Mouse (Mus musculus) activated CD4-positive, CD25-positive, alpha-beta regulatory T cell, adult 4 months (primary cell): ENCODE results near the gene Pdlim7. TPM values are rescaled to one million over a fixed set of nuclear protein-coding genes. Genes with fewer than 3 reads are reported as not detected.
A peak's percentile ranks its signal among the peaks of the same experiment; 100 is the strongest.

Source experiments
- ATAC-seq: one replicate; pipeline ENCODE4 v1.8.0; 2017
- polyA plus RNA-seq, 2 experiments: library from polyadenylated mRNA; unstranded; fragments of 100-300 nt; shearing (Covaris generic); gene quantifications; one replicate each; pipeline ENCODE4 v1.2.1; 2017

Pdlim7 gene
- polyA plus RNA-seq, 2 experiments from 2014 or later, result 7.4 to 14.4 TPM

DNA sequence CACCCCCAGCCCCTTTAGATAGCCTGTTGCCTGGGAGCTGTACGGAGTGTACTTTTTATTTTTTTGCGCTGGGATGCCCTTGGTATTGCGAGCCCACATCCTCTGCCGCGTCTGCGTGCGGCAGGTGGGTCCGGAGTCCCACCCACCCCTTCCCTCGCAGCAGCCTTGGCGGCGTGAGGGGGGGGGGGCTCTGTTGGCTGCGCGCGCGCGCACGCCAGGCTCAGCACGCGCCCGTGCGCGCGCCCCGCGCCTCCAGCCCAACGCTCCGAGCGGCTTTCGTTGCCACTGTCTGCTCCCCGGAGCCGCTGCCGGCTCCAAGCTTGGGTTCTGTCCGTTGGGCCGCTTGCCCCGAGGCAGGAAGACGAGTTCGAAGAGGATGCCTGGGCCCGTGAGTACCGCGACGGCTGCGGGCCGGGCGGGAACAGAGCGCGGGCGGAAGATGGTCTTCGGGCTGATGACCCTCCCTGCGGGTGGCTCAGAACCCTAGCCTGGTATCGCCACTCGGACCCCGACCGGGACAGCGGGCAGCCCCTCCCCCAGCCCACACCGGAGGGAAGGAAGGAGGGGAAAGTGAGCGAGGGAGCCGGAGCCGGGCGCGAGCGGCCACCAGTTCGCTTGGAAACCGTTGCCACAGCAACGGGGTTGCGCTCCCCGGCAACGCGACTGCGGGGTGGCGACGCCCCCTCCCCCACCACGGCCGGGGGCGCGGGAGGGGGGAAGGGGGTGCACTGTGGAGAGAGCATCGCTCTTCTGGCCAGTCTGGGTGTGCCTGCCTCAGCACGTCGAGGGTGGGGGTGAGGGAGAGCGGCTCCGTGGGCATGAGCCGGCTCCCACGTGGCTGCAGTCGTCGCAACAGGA, 49.2 kb downstream of the Pdlim7 start, which contains the start of gene Prr7:
Gene Prr7 (plus strand): TSS at position 241 of the 858 bp plus-strand sequence.
- peak; percentile 62 for ATAC-seq

- ATAC-seq, result peak; percentile 8
These were observed 50.0 kb downstream of the Pdlim7 start for GRCm38 (mm10) chr13:55463399-55464026.

- no peak for ATAC-seq
These were observed 50.5 kb downstream of the Pdlim7 start for GRCm38 (mm10) chr13:55462965-55463364.

DNA sequence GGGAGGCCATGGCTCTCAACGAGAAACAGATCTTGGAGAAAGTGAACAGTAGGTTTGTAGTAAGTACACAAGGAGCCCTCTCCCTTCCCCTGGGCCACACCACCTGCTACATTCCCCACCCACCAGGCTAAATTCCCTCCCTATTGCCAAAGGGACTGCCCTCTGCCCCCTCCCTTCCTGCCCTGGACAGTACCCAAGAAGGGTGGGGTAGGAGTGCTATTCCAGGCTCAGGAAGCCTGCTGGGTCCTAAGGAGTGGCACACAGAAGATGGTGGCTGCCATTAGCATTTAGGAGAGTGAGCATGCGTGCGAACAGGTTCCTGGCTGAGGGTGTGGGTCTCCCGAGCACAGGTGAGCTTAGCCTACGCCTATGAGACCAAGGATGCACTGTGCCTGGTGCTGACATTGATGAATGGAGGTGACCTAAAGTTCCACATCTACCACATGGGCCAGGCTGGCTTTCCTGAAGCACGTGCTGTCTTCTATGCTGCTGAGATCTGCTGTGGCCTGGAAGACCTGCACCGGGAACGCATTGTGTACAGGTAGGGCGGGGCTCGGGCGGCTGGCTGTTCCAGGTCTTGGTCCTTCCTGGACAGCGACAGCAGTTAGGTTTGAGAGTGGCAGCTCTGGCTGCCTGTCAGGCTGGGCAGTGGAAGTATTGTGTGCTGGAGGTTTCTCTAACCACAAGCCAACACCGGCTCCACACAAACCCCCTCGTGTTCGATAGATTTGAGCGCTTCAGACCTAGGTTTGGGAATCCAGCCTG, 61.5 kb downstream of the Pdlim7 start:
- ATAC-seq, result no peak

DNA sequence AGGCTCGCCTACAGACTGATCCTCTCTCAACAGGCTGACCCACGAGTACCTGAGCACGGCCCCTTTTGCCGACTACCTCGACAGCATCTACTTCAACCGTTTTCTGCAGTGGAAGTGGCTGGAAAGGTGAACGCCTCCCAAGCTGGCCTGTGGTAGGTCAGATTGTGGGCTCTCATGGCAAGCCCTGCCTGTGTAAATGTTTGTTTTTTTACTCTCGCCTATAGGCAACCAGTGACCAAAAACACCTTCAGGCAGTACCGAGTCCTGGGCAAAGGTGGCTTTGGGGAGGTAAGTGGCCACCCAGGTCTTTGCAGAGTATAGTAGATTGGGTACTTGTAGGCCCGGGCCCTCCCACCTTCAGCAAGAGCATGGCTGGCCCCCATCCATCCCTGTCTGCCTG, 62.2 kb downstream of the Pdlim7 start:
- ATAC-seq, result no peak

DNA sequence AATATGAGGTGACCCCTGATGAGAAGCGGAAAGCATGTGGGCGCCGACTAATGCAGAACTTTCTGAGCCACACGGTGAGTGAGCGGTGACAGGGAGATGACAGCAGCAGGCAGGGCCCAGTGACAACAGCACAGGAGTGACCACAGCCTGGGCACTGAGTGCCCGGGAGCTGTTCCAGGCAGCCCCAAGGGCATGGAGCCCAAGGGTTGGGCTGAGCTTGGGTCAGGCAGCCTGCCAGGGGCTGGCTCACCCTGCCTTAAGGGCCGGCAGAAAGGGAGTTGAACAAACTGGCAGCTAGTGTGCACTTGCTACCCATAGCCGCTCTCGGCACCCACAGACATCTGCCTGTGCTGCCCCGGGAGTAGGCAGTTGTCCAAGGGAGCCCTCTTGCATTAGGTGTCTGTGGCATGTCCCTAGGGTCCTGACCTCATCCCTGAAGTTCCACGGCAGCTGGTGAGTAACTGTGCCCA, 62.9 kb downstream of the Pdlim7 start:
- no peak for ATAC-seq

DNA sequence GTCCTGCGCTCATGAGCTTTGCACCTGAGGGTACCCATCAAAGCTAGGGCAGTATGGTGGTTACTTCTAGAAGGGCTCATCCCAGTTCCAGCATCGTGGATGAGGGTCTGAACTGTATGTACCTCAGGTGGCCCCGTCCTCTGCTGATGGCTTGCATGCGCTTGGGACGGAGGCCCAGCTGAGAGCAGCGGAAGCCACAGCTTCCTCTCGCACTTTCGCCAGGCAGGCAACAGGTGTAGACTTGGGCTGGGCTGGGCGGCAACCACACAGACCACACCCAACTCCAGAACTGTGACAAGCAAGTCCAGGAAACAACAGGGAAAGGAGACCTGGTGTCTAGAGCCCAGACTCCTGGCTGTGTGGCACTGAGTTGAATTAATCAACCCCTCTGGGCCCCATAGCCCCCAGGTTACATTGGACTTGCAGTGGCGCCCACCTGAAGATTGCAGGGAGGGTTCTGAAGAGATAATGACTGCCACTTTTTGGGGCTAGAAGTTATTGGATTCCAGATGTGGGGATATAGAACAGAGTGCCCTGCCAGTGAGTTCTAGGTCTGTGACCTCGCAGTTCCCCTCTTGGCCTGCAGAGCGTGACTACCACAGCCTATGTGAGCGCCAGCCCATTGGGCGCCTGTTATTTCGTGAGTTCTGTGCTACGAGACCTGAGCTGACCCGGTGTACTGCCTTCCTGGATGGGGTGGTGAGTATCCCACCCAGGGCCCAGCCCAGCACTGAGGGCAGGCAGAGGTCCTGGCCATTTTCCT, 63.6 kb downstream of the Pdlim7 start:
- peak; percentile 15 for ATAC-seq

DNA sequence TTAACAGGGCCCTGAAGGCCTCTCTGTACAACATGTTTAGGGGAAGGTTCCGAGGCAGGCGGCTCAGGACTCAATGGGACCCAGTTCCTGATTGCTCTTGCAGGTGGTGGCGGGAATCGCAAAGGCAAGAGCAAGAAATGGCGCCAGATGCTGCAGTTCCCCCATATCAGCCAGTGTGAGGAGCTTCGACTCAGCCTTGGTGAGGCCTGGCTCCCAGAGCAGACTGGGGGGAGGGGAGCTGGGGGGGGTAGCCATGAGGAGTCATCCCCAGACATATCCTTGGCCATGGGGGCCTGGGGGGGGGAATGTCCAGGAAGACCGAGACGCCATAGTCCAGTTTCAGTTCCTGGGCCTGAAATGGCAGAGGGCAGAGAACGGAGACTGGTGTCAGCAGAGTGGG, 64.3 kb downstream of the Pdlim7 start:
- no peak for ATAC-seq

DNA sequence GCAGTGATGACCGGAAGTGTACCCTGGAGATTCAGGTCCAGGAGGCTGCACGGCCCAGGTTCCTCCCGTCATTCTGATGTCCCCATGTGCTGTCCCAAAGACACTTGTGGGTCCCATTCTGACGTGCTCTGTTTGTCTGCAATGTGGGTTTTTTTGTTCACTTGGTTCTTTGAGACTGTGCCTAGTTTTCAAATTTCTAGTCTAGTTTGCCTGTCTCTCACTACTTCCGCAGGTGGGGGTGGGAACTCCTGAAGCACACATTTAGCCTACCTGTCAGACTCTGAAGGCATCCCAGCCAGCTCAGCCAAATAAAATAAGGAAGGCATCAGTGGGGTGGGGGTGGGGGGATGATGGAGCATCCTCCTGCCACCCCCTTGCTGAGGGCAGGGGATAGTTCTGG, 65.3 kb downstream of the Pdlim7 start:
- no peak for ATAC-seq

DNA sequence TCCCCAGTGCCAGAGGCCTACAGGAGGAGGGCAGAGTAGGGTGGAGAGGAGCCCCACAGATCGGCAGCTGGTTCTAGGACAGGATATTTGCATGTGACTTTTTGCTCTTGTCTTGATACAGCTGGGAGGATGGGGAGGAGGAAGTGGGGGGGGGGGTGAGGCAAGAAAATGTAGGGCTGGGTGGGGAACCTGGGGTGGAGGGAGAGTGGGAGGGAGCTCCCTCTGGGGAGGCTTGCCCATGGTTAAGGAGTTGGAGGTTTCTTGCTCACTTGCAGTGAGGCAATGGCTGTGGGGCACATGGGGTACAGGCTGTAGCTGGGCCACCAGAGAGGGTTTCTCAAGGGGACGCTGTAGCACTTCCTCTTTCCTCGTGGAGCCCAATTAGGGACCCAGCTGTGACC, 65.9 kb downstream of the Pdlim7 start:
- peak; percentile 4 for ATAC-seq

GRCm38 (mm10) chr13:55446483-55447105, 66.9 kb downstream of the Pdlim7 start:
- ATAC-seq, result no peak

Other genes with a start within 250 kb of the Pdlim7 start
- 100 to 1,000 TPM; 282 to 313 TPM for gene Prelid1, start 193.2 kb downstream of the Pdlim7 start, polyA plus RNA-seq
- 10 to 100 TPM; 10.3 to 13.3 TPM for gene Rab24, start 191.7 kb downstream of the Pdlim7 start, polyA plus RNA-seq
- 10 to 100 TPM in 1 of 2 experiments, 1 to 10 TPM in 1; 9.2 to 12.4 TPM for gene Mxd3, start 183.9 kb downstream of the Pdlim7 start, polyA plus RNA-seq
- 10 to 100 TPM; 46.7 to 58.6 TPM for gene Lman2, start 150.9 kb downstream of the Pdlim7 start, polyA plus RNA-seq
- 10 to 100 TPM; 51.5 to 69.6 TPM for gene Rgs14, start 143.9 kb downstream of the Pdlim7 start, polyA plus RNA-seq
- not detected for gene Slc34a1, start 115.5 kb downstream of the Pdlim7 start, polyA plus RNA-seq
- gene Pfn3, start 98.4 kb downstream of the Pdlim7 start, polyA plus RNA-seq, result not detected
- not detected for gene F12, start 86.9 kb downstream of the Pdlim7 start, polyA plus RNA-seq
- gene Grk6, start 68.6 kb downstream of the Pdlim7 start, polyA plus RNA-seq, result 10 to 100 TPM; 38.6 to 43.6 TPM
- not detected for gene Prr7, start 49.4 kb downstream of the Pdlim7 start, polyA plus RNA-seq
- under 1 TPM in 1 of 2 experiments, not detected in 1; 0.25 TPM for gene Dbn1, start 25.6 kb downstream of the Pdlim7 start, polyA plus RNA-seq
- 1 to 10 TPM in 1 of 2 experiments, not detected in 1; 2.7 TPM for gene Dok3, start 15.6 kb upstream of the Pdlim7 start, polyA plus RNA-seq
- gene Ddx41, start 23.0 kb upstream of the Pdlim7 start, polyA plus RNA-seq, result 10 to 100 TPM; 46.8 to 54.5 TPM
- 10 to 100 TPM; 21.6 to 26.7 TPM for gene Fam193b, start 57.4 kb upstream of the Pdlim7 start, polyA plus RNA-seq
- 100 to 1,000 TPM; 152 to 296 TPM for gene Tmed9, start 60.1 kb upstream of the Pdlim7 start, polyA plus RNA-seq
- gene B4galt7, start 86.2 kb upstream of the Pdlim7 start, polyA plus RNA-seq, result 10 to 100 TPM; 24.5 to 30.2 TPM
- gene Caml, start 109.3 kb upstream of the Pdlim7 start, polyA plus RNA-seq, result 10 to 100 TPM; 31.7 to 39.9 TPM
- 10 to 100 TPM; 59.1 to 64.8 TPM for gene Ddx46, start 121.4 kb upstream of the Pdlim7 start, polyA plus RNA-seq
- gene B230219D22Rik, start 179.4 kb upstream of the Pdlim7 start, polyA plus RNA-seq, result 10 to 100 TPM; 12.9 to 15.2 TPM
- 10 to 100 TPM; 31.4 to 31.5 TPM for gene Txndc15, start 201.0 kb upstream of the Pdlim7 start, polyA plus RNA-seq
- 10 to 100 TPM; 11.9 to 15.1 TPM for gene Pcbd2, start 213.7 kb upstream of the Pdlim7 start, polyA plus RNA-seq